Mouse (Mus musculus) liver, embryonic 15.5 days (tissue): ENCODE measurements around the gene Entr1. TPM values are rescaled to one million over a fixed set of nuclear protein-coding genes. Genes with fewer than 3 reads are reported as not detected.

Experiments used
- ATAC-seq: fragments of 200-750 bp; cut with Nextera tagmentation; 2 replicates; pipeline ENCODE4 v1.8.0; 2017; ENCODE audit warnings: moderate number of reproducible peaks, mild to moderate bottlenecking, moderate library complexity; ENCODE audit not compliant: insufficient read depth
- H3K27ac ChIP-seq: fragments of 300-500 bp; sonication (generic); replicated peaks from 2 replicates; pipeline ENCODE4 v1.5.1; 2015; ENCODE audit warnings: mild to moderate bottlenecking, inconsistent platforms
- H3K27me3 ChIP-seq: fragments of 300-500 bp; sonication (generic); 2 replicates; pipeline ENCODE4 v1.6.1; 2015; ENCODE audit warnings: mild to moderate bottlenecking, inconsistent platforms
- H3K36me3 ChIP-seq: fragments of 300-500 bp; sonication (generic); replicated peaks from 2 replicates; pipeline ENCODE4 v1.6.1; 2015; ENCODE audit warnings: moderate library complexity, mild to moderate bottlenecking, inconsistent platforms
- H3K4me1 ChIP-seq: fragments of 300-500 bp; sonication (generic); replicated peaks from 2 replicates; pipeline ENCODE4 v1.6.1; 2015; ENCODE audit warnings: inconsistent platforms
- H3K4me2 ChIP-seq: fragments of 300-500 bp; sonication (generic); 2 replicates; pipeline ENCODE4 v1.6.1; 2015; ENCODE audit warnings: moderate library complexity, mild to moderate bottlenecking, inconsistent platforms
- H3K4me3 ChIP-seq: fragments of 300-500 bp; sonication (generic); replicated peaks from 2 replicates; pipeline ENCODE4 v1.5.1; 2015; ENCODE audit warnings: mild to moderate bottlenecking, inconsistent platforms
- H3K9ac ChIP-seq: fragments of 300-500 bp; sonication (generic); 2 replicates; pipeline ENCODE4 v1.6.1; 2015; ENCODE audit warnings: moderate library complexity, mild to moderate bottlenecking, inconsistent platforms
- H3K9me3 ChIP-seq: fragments of 300-500 bp; sonication (generic); replicated peaks from 2 replicates; pipeline ENCODE4 v1.6.1; 2016; ENCODE audit warnings: inconsistent platforms
- WGBS: fragments of 180-500 bp; shearing (Covaris S2); methylation state at CpG from one replicate; pipeline ENCODE4 v1.1.7; 2015; ENCODE audit warnings: mixed read lengths; ENCODE audit not compliant: insufficient replicate concordance; 5-methylcytosine and 5-hydroxymethylcytosine counted together
- polyA plus RNA-seq: library from polyadenylated mRNA; unstranded; fragments of >200 nt; fragmentation: Nextera tagmentation; extraction: Ambion mirVana; gene quantifications from 2 replicates; pipeline ENCODE4 v1.2.1, GENCODE M21; 2015

Gene Entr1
- polyA plus RNA-seq, 1 experiment from 2014 or later = 38.2 TPM

GRCm38 (mm10) chr2:26359983-26360382, 29.1 kb downstream of the Entr1 start:
- H3K4me2 ChIP-seq = peak overlapping the region; percentile 23
- no peaks in the 10 kb centered on the region for H3K9me3 ChIP-seq
- ATAC-seq = peak; percentile 36
- peak overlapping the region; percentile 38 for H3K4me3 ChIP-seq
- H3K36me3 ChIP-seq = peaks cover 9% of the 10 kb centered on the region
- WGBS = 17% methylated on average over 6 of the region's 6 CpGs
- H3K27ac ChIP-seq = no peak overlapping the region
- H3K9ac ChIP-seq = no peak overlapping the region
- H3K4me1 ChIP-seq = 0 out of 2 replicates have a peak, but pooled peaks cover 8% of the 10 kb centered on the region
- no peaks in the 10 kb centered on the region for H3K27me3 ChIP-seq

GRCm38 (mm10) chr2:26358667-26359320, 30.3 kb downstream of the Entr1 start:
- H3K27me3 ChIP-seq = no peaks in the 10 kb centered on the region
- H3K9ac ChIP-seq = no peak overlapping the region
- H3K4me3 ChIP-seq = no peak overlapping the region
- ATAC-seq = no peak
- H3K9me3 ChIP-seq = no peaks in the 10 kb centered on the region
- 59% methylated on average over 13 of the region's 13 CpGs for WGBS
- H3K4me1 ChIP-seq = 0 out of 2 replicates have a peak, but pooled peaks cover 8% of the 10 kb centered on the region
- no peaks in the 10 kb centered on the region for H3K36me3 ChIP-seq
- H3K27ac ChIP-seq = no peak overlapping the region
- peak overlapping the region; percentile 23; the same call in 1 of the 2 replicates for H3K4me2 ChIP-seq

DNA sequence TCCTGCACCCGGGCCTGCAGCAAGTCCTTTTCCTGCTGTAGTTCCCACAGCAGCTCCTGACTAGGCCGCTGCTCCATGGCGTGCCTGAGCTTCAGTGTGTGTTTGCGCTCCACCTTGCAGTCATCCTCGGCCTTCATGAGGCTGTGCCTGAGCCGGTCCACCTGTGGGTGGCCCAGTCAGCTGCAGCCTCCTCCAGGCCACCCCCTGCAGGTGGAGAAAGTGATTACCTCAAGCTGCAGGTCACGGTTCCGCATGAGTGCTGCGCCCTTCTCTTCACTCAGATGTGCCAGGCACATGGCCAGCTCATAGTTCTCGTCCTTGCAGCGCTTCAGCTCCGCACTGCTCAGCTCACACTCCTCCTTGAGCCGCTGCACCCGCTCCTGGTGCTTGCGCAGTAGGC, 31.6 kb downstream of the Entr1 start:
- no peaks in the 10 kb centered on the region for H3K36me3 ChIP-seq
- 71% methylated on average over 15 of the region's 15 CpGs for WGBS

DNA sequence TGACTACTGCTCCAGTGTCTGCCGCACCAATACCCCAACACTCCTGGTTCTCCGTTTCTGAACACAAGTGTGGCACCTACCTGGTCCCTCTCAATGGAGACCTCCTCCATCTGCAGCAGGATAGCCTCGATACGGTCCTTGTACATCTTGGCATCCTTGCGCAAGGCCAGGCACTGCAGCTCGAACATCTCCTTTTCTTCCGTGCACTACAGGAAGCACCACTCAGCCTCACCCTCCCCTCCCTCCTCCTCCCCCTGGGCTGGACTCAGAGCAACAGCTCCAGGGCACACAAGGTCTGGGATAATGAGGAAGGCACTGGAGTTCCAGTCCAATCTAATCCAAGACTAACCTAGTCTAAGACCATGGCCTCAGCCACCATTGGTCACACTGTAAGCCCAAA, 32.4 kb downstream of the Entr1 start:
- ATAC-seq = no peak
- H3K9me3 ChIP-seq = no peaks in the 10 kb centered on the region
- no peak overlapping the region for H3K9ac ChIP-seq
- H3K27me3 ChIP-seq = no peaks in the 10 kb centered on the region
- no peak overlapping the region for H3K4me3 ChIP-seq
- H3K4me1 ChIP-seq = peaks cover 19% of the 10 kb centered on the region
- no peaks in the 10 kb centered on the region for H3K36me3 ChIP-seq
- WGBS = 55% methylated on average over 7 of the region's 7 CpGs
- no peak overlapping the region for H3K27ac ChIP-seq
- H3K4me2 ChIP-seq = no peak overlapping the region

More for the DNA sequence above, 31.6 kb downstream of the Entr1 start:
- ATAC-seq = no peak
- Histone ChIP-seq H3K9me3 (no peaks in the 10 kb centered on the region), H3K4me2 (no peak overlapping the region), H3K9ac (no peak overlapping the region), H3K4me1 (peaks cover 15% of the 10 kb centered on the region), H3K4me3 (no peak overlapping the region), H3K27me3 (no peaks in the 10 kb centered on the region), H3K27ac (no peak overlapping the region)

GRCm38 (mm10) chr2:26356231-26356630, 32.9 kb downstream of the Entr1 start:
- Histone ChIP-seq H3K4me3 (no peak overlapping the region), H3K36me3 (no peaks in the 10 kb centered on the region), H3K9ac (no peak overlapping the region), H3K9me3 (no peaks in the 10 kb centered on the region), H3K4me2 (no peak overlapping the region), H3K27me3 (no peaks in the 10 kb centered on the region), H3K4me1 (peaks cover 22% of the 10 kb centered on the region), H3K27ac (no peak overlapping the region)
- WGBS = 71% methylated on average over 4 of the region's 4 CpGs
- no peak for ATAC-seq

- Histone ChIP-seq H3K9me3 (no peaks in the 10 kb centered on the region), H3K36me3 (no peaks in the 10 kb centered on the region; the same call in 1 of the 2 replicates), H3K9ac (no peak overlapping the region), H3K27ac (no peak overlapping the region), H3K4me3 (no peak overlapping the region), H3K4me2 (no peak overlapping the region), H3K27me3 (no peaks in the 10 kb centered on the region), H3K4me1 (peaks cover 32% of the 10 kb centered on the region)
- 70% methylated on average over 4 of the region's 4 CpGs for WGBS
- ATAC-seq = no peak
Measured at GRCm38 (mm10) chr2:26354401-26354800, 34.7 kb downstream of the Entr1 start.

- Histone ChIP-seq H3K4me1 (peaks cover 28% of the 10 kb centered on the region), H3K36me3 (peaks cover 6% of the 10 kb centered on the region; the same call in 1 of the 2 replicates), H3K27ac (no peak overlapping the region), H3K4me2 (peak overlapping the region; percentile 94), H3K4me3 (peak overlapping the region; percentile 79; the same call in 1 of the 2 replicates), H3K27me3 (no peaks in the 10 kb centered on the region), H3K9ac (no peak overlapping the region), H3K9me3 (no peaks in the 10 kb centered on the region)
- no peak for ATAC-seq
- WGBS = 74% methylated on average over 11 of the region's 11 CpGs
Measured at GRCm38 (mm10) chr2:26353066-26353980, 35.8 kb downstream of the Entr1 start.

DNA sequence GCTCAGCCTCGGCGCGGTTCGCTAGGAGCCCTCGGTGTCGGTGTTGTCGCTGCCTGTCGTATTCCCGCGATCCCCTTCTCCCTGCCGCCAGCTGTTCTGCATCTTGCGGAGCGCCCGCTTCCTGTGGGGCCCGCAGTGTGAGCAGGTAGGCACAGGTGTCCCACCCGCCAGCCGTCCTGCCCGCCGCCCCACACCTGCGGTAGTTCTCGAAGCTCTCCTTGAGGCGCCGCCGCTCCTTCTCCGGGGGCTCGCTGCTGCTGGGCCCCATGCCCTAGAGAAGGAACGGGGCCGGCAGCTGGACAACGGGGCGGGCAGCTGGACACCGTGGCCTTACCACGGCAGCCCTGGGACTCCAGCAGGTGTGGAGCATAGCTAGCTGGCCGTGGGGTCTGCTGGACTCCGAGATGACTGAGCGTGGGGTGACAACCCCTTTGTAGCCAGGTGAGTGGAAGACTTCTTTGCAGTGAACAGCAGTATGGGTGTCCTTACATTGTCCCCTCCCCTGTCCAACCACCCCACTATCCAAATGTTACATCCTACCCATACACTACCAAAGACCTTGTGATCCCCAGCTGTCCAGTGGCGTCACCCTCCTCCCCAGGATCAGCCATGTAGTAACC, 36.7 kb downstream of the Entr1 start:
- Histone ChIP-seq H3K9me3 (no peaks in the 10 kb centered on the region), H3K36me3 (peaks cover 6% of the 10 kb centered on the region; the same call in 1 of the 2 replicates), H3K4me2 (peak overlapping the region; percentile 94), H3K9ac (peak overlapping the region; percentile 75), H3K4me1 (peaks cover 28% of the 10 kb centered on the region), H3K4me3 (peak overlapping the region; percentile 79), H3K27me3 (no peaks in the 10 kb centered on the region), H3K27ac (0 out of 2 replicates have a peak overlapping the region, but pooled peaks have one; percentile 2)
- 5% methylated on average over 36 of the region's 36 CpGs for WGBS
- ATAC-seq = peak; percentile 21

- H3K4me1 ChIP-seq = peaks cover 28% of the 10 kb centered on the region
- 1% methylated on average over 62 of the region's 62 CpGs for WGBS
- no peaks in the 10 kb centered on the region for H3K27me3 ChIP-seq
- peak within 1 kb of the TSS; percentile 79 for H3K4me3 ChIP-seq
- peak within 1 kb of the TSS; percentile 94 for H3K4me2 ChIP-seq
- H3K36me3 ChIP-seq = peaks cover 6% of the 10 kb centered on the region; the same call in 1 of the 2 replicates
- peak within 1 kb of the TSS; percentile 73 for H3K27ac ChIP-seq
- H3K9ac ChIP-seq = peak within 1 kb of the TSS; percentile 75
- no peaks in the 10 kb centered on the region for H3K9me3 ChIP-seq
- peak; percentile 76 for ATAC-seq
Measured at GRCm38 (mm10) chr2:26351358-26352290, 37.5 kb downstream of the Entr1 start, which contains the start of gene Dnlz. Dnlz (minus strand) TSS chr2:26352110.

- no peak for ATAC-seq
- peaks cover 28% of the 10 kb centered on the region for H3K4me1 ChIP-seq
- H3K36me3 ChIP-seq = peaks cover 6% of the 10 kb centered on the region; the same call in 1 of the 2 replicates
- 65% methylated on average over 6 of the region's 6 CpGs for WGBS
- H3K27ac ChIP-seq = no peak overlapping the region
- no peak overlapping the region for H3K4me2 ChIP-seq
- no peak overlapping the region for H3K9ac ChIP-seq
- H3K4me3 ChIP-seq = no peak overlapping the region
- H3K27me3 ChIP-seq = no peaks in the 10 kb centered on the region
- H3K9me3 ChIP-seq = no peaks in the 10 kb centered on the region
Measured at GRCm38 (mm10) chr2:26348241-26348640, 40.9 kb downstream of the Entr1 start.
